Mouse (Mus musculus) CH12.LX (cell line): ENCODE data around the gene Stag1. TPM values are rescaled to one million over a fixed set of nuclear protein-coding genes. Genes with fewer than 3 reads are reported as not detected.

Source experiments
- DNase-seq: peaks from one replicate; pipeline ENCODE4 v3.0.0-alpha.2; 2013; ENCODE audit errors: extremely low read depth
- H3K27ac ChIP-seq: 2 replicates; pipeline ENCODE4 v1.5.1; 2012; ENCODE audit warnings: low read depth, mild to moderate bottlenecking, control low read depth, moderate library complexity; ENCODE audit not compliant: insufficient read depth
- H3K27me3 ChIP-seq: replicated peaks from 2 replicates; pipeline ENCODE3; 2012; ENCODE audit warnings: inconsistent platforms
- H3K36me3 ChIP-seq, 2 experiments: replicated peaks in 1 of 2; 2 replicates each; pipeline versions ENCODE3 to v1.6.1; 2012; ENCODE audit warnings: inconsistent platforms in 1 of 2, low read length in 1 of 2, mild to moderate bottlenecking in 1 of 2, mixed read lengths in 1 of 2, moderate library complexity in 1 of 2; ENCODE audit not compliant: control insufficient read depth in 1 of 2, insufficient read depth in 1 of 2
- H3K4me1 ChIP-seq, 2 experiments: 2 replicates each; pipeline ENCODE4 v1.6.1; 2012; ENCODE audit warnings: inconsistent platforms in 1 of 2, moderate library complexity in 1 of 2; ENCODE audit not compliant: insufficient read depth in 2 of 2, control insufficient read depth in 1 of 2
- H3K4me2 ChIP-seq: 2 replicates; pipeline ENCODE4 v1.6.1; 2012; ENCODE audit warnings: low read depth, mild to moderate bottlenecking, control low read depth; ENCODE audit not compliant: poor library complexity, insufficient read depth, severe bottlenecking
- H3K4me3 ChIP-seq, 3 experiments: fragments of 150-350 bp in 1 of 3; sonication (generic) in 1 of 3; replicated peaks in 1 of 3; 2 replicates each; pipeline versions ENCODE3 to v1.5.1; 2011 to 2012; ENCODE audit warnings: low read depth in 2 of 3, low read length in 2 of 3, mild to moderate bottlenecking in 2 of 3, moderate library complexity in 2 of 3, control low read depth in 1 of 3, improper control_type of control experiment in 1 of 3, inconsistent platforms in 1 of 3, mixed read lengths in 1 of 3; ENCODE audit not compliant: poor library complexity in 1 of 3
- H3K79me2 ChIP-seq: replicated peaks from 2 replicates; pipeline ENCODE4 v1.6.1; 2012; ENCODE audit warnings: mild to moderate bottlenecking, moderate library complexity; ENCODE audit not compliant: control insufficient read depth, poor library complexity, insufficient read depth, severe bottlenecking; ENCODE audit errors: extremely low read depth
- H3K9ac ChIP-seq: 2 replicates; pipeline ENCODE4 v1.6.1; 2012; ENCODE audit warnings: low read depth, mild to moderate bottlenecking, control low read depth, moderate library complexity; ENCODE audit not compliant: insufficient read depth
- H3K9me3 ChIP-seq: replicated peaks from 2 replicates; pipeline ENCODE3; 2012; ENCODE audit warnings: low read length, inconsistent platforms, mixed read lengths
- JUN ChIP-seq: IDR thresholded peaks from 2 replicates; pipeline ENCODE4 v1.6.1; 2011; ENCODE audit warnings: low read depth, mild to moderate bottlenecking, low read length, improper control_type of control experiment, moderate library complexity; ENCODE audit not compliant: insufficient read depth
- MAZ ChIP-seq: IDR thresholded peaks from 2 replicates; pipeline ENCODE4 v1.6.1; 2012; ENCODE audit warnings: low read depth, mild to moderate bottlenecking, inconsistent platforms, low read length, improper control_type of control experiment, moderate library complexity
- MXI1 ChIP-seq: IDR thresholded peaks from 2 replicates; pipeline ENCODE4 v1.6.1; 2011; ENCODE audit warnings: mild to moderate bottlenecking, low read depth, low read length, improper control_type of control experiment
- TBP ChIP-seq: conservative IDR thresholded peaks from 2 replicates; pipeline ENCODE4 v1.6.1; 2011; ENCODE audit warnings: low read depth, low read length, improper control_type of control experiment
- UBTF ChIP-seq: IDR thresholded peaks from 2 replicates; pipeline ENCODE4 v1.6.1; 2012; ENCODE audit warnings: low read depth, mild to moderate bottlenecking, inconsistent platforms, low read length, improper control_type of control experiment, moderate library complexity
- dilution Hi-C: fragments of 300-500 bp; cut with MboI; formaldehyde crosslinking; loops from 2 replicates; pipeline ENCODE4 v1.14.3; 2020; ENCODE audit warnings: low sequenced_read_pairs; ENCODE audit not compliant: extremely low pct_unique_long_range_greater_than_20kb, extremely low pct_ligation_motif_present
- in situ Hi-C: fragments of 300-500 bp; cut with MboI; formaldehyde crosslinking; loops from 3 replicates; pipeline ENCODE4 v1.14.3; 2019; ENCODE audit warnings: low sequenced_read_pairs, low pct_ligation_motif_present, low pct_unique_long_range_greater_than_20kb, mixed read lengths
- polyA plus RNA-seq: library from polyadenylated mRNA; unstranded; fragments of >175 nt; gene quantifications from 2 replicates; pipeline ENCODE4 v1.2.1, GENCODE M21; 2012; ENCODE audit warnings: low read depth; ENCODE audit not compliant: insufficient read length
- total RNA-seq, 2 experiments: library from RNA; depleted of rRNA; stranded (reverse); fragments of 300-350 nt in 1 of 2; fragments of >200 nt in 1 of 2; gene quantifications; 2 replicates each; pipeline ENCODE4 v1.2.3; 2012 to 2014

Stag1 gene
- total and polyA plus RNA-seq, 3 experiments: 24.5 to 45.9 (median 33.7) TPM

- peaks cover 3% of the 10 kb centered on the region for H3K9me3 ChIP-seq
- TF ChIP-seq MAZ (no peak), UBTF (no peak), TBP (no peak), MXI1 (no peak), JUN (no peak)
These were observed 408.3 kb downstream of the Stag1 start for GRCm38 (mm10) chr9:101005866-101006265.

More at GRCm38 (mm10) chr9:101005866-101006265, 408.3 kb downstream of the Stag1 start:
- DNase-seq: no peak
- no peaks in the 10 kb centered on the region for H3K27me3 ChIP-seq
- H3K27ac ChIP-seq: no peak overlapping the region
- H3K4me3 ChIP-seq: no peak overlapping the region
- in situ Hi-C loops: loop anchor here (25.0 kb wide), 1 partner anchor 131 kb away; no protein-coding TSS in a partner anchor
- H3K4me2 ChIP-seq: no peak overlapping the region
- H3K4me1 ChIP-seq: no peaks in the 10 kb centered on the region
- H3K36me3 ChIP-seq: peaks cover 0 to 12% of the 10 kb centered on the region in 2 experiments
- no peaks in the 10 kb centered on the region for H3K79me2 ChIP-seq
- dilution Hi-C loops: no loop called here
- no peak overlapping the region for H3K9ac ChIP-seq

Other genes with a start within 250 kb of the Stag1 start
- gene Il20rb, start 111.0 kb upstream of the Stag1 start, total RNA-seq (2012; rRNA removed): 0.42 and 1.0 TPM in 2 replicates
- gene Il20rb, start 111.0 kb upstream of the Stag1 start, total RNA-seq (2014; rRNA removed): 1.2 and 1.3 TPM in 2 replicates
- gene Il20rb, start 111.0 kb upstream of the Stag1 start, polyA plus RNA-seq: 2.8 and 3.1 TPM in 2 replicates
- gene Nck1, start 51.7 kb upstream of the Stag1 start, total RNA-seq (2012; rRNA removed): 16.7 and 17.5 TPM in 2 replicates
- 25.1 and 25.2 TPM in 2 replicates for gene Nck1, start 51.7 kb upstream of the Stag1 start, total RNA-seq (2014; rRNA removed)
- 27.4 and 31.9 TPM in 2 replicates for gene Nck1, start 51.7 kb upstream of the Stag1 start, polyA plus RNA-seq
- not detected in 2 replicates for gene Slc35g2, start 26.7 kb upstream of the Stag1 start, total RNA-seq (2012; rRNA removed)
- not detected in 2 replicates for gene Slc35g2, start 26.7 kb upstream of the Stag1 start, total RNA-seq (2014; rRNA removed)
- 0.74 TPM in 1 of 2 replicates, not detected in the other for gene Slc35g2, start 26.7 kb upstream of the Stag1 start, polyA plus RNA-seq